Mouse (Mus musculus) hindbrain, embryonic 10.5 days (tissue): ENCODE measurements around the gene Arid1b. TPM values are rescaled to one million over a fixed set of nuclear protein-coding genes. Genes with fewer than 3 reads are reported as not detected.

Experiments
- DNase-seq: peaks from one replicate; pipeline ENCODE4 v3.0.0-alpha.2; 2017; ENCODE audit warnings: low spot score
- H3K27ac ChIP-seq: fragments of 300-500 bp; sonication (generic); 2 replicates; pipeline ENCODE4 v1.5.1; 2016; ENCODE audit warnings: mild to moderate bottlenecking, moderate library complexity
- H3K27me3 ChIP-seq: fragments of 300-500 bp; sonication (generic); 2 replicates; pipeline ENCODE4 v1.6.1; 2016; ENCODE audit warnings: mild to moderate bottlenecking; ENCODE audit not compliant: poor library complexity, insufficient read depth, severe bottlenecking
- H3K36me3 ChIP-seq: fragments of 300-500 bp; sonication (generic); 2 replicates; pipeline ENCODE4 v1.6.1; 2016; ENCODE audit warnings: mild to moderate bottlenecking, moderate library complexity
- H3K4me1 ChIP-seq: fragments of 300-500 bp; sonication (generic); replicated peaks from 2 replicates; pipeline ENCODE4 v1.6.1; 2016; ENCODE audit warnings: mild to moderate bottlenecking
- H3K4me3 ChIP-seq: fragments of 300-500 bp; sonication (generic); 2 replicates; pipeline ENCODE4 v1.5.1; 2016; ENCODE audit warnings: mild to moderate bottlenecking, moderate library complexity
- H3K9me3 ChIP-seq: fragments of 300-500 bp; sonication (generic); 2 replicates; pipeline ENCODE4 v1.6.1; 2016; ENCODE audit warnings: mild to moderate bottlenecking, moderate library complexity
- WGBS: fragments of 180-500 bp; shearing (Covaris S2); methylation state at CpG from one replicate; pipeline ENCODE4 v1.1.7; 2016; 5-methylcytosine and 5-hydroxymethylcytosine counted together
- polyA plus RNA-seq: library from polyadenylated mRNA; unstranded; fragments of >200 nt; fragmentation: Nextera tagmentation; extraction: Ambion mirVana; gene quantifications from 2 replicates; pipeline ENCODE4 v1.2.1, GENCODE M21; 2016

Gene Arid1b
- polyA plus RNA-seq, 1 experiment from 2014 or later = 11.7 TPM

- DNase-seq = no peak
- WGBS = 94% methylated on average over 12 of the region's 12 CpGs
- Histone ChIP-seq H3K27ac (no peak overlapping the region), H3K36me3 (no peaks in the 10 kb centered on the region), H3K4me1 (peaks cover 34% of the 10 kb centered on the region), H3K9me3 (no peaks in the 10 kb centered on the region), H3K27me3 (no peaks in the 10 kb centered on the region), H3K4me3 (no peak overlapping the region)
Measured at GRCm38 (mm10) chr17:5170321-5170720, 176.2 kb downstream of the Arid1b start.

GRCm38 (mm10) chr17:5171467-5171866 lies 177.3 kb downstream of the Arid1b start:
- H3K4me1 ChIP-seq = peaks cover 42% of the 10 kb centered on the region
- H3K27me3 ChIP-seq = no peaks in the 10 kb centered on the region
- H3K4me3 ChIP-seq = no peak overlapping the region
- WGBS = 96% methylated on average over 5 of the region's 5 CpGs
- H3K36me3 ChIP-seq = no peaks in the 10 kb centered on the region
- H3K9me3 ChIP-seq = no peaks in the 10 kb centered on the region
- no peak overlapping the region for H3K27ac ChIP-seq
- DNase-seq = no peak

GRCm38 (mm10) chr17:5174426-5175020 lies 180.4 kb downstream of the Arid1b start:
- Histone ChIP-seq H3K9me3 (no peaks in the 10 kb centered on the region), H3K36me3 (no peaks in the 10 kb centered on the region), H3K4me3 (no peak overlapping the region), H3K27ac (no peak overlapping the region), H3K4me1 (peaks cover 53% of the 10 kb centered on the region), H3K27me3 (no peaks in the 10 kb centered on the region)
- no peak for DNase-seq
- 86% methylated on average over 6 of the region's 6 CpGs for WGBS

GRCm38 (mm10) chr17:5175535-5175934 lies 181.4 kb downstream of the Arid1b start:
- 92% methylated on average over 8 of the region's 8 CpGs for WGBS
- H3K36me3 ChIP-seq = no peaks in the 10 kb centered on the region
- DNase-seq = no peak
- no peak overlapping the region for H3K4me3 ChIP-seq
- peaks cover 56% of the 10 kb centered on the region for H3K4me1 ChIP-seq
- H3K27ac ChIP-seq = peak overlapping the region; percentile 35; the same call in 1 of the 2 replicates
- H3K9me3 ChIP-seq = no peaks in the 10 kb centered on the region
- H3K27me3 ChIP-seq = no peaks in the 10 kb centered on the region

- H3K4me3 ChIP-seq = no peak overlapping the region
- H3K36me3 ChIP-seq = no peaks in the 10 kb centered on the region
- no peaks in the 10 kb centered on the region for H3K27me3 ChIP-seq
- no peaks in the 10 kb centered on the region for H3K9me3 ChIP-seq
- DNase-seq = no peak
- peaks cover 62% of the 10 kb centered on the region for H3K4me1 ChIP-seq
- no peak overlapping the region for H3K27ac ChIP-seq
- WGBS = 80% methylated on average over 2 of the region's 2 CpGs
Measured at GRCm38 (mm10) chr17:5176315-5176714, 182.2 kb downstream of the Arid1b start.

- Histone ChIP-seq H3K4me1 (peaks cover 51% of the 10 kb centered on the region), H3K36me3 (no peaks in the 10 kb centered on the region), H3K9me3 (no peaks in the 10 kb centered on the region), H3K27me3 (no peaks in the 10 kb centered on the region), H3K27ac (no peak overlapping the region), H3K4me3 (no peak overlapping the region)
- 86% methylated on average over 10 of the region's 10 CpGs for WGBS
- no peak for DNase-seq
Measured at GRCm38 (mm10) chr17:5178534-5178933, 184.4 kb downstream of the Arid1b start.

GRCm38 (mm10) chr17:5179004-5179403 lies 184.9 kb downstream of the Arid1b start:
- no peak overlapping the region for H3K27ac ChIP-seq
- no peaks in the 10 kb centered on the region for H3K9me3 ChIP-seq
- H3K36me3 ChIP-seq = no peaks in the 10 kb centered on the region
- DNase-seq = no peak
- no peaks in the 10 kb centered on the region for H3K27me3 ChIP-seq
- H3K4me3 ChIP-seq = no peak overlapping the region
- WGBS = 68% methylated on average over 7 of the region's 7 CpGs
- peaks cover 48% of the 10 kb centered on the region for H3K4me1 ChIP-seq

- Histone ChIP-seq H3K4me1 (peaks cover 48% of the 10 kb centered on the region), H3K4me3 (no peak overlapping the region), H3K27ac (no peak overlapping the region), H3K27me3 (no peaks in the 10 kb centered on the region), H3K9me3 (no peaks in the 10 kb centered on the region), H3K36me3 (no peaks in the 10 kb centered on the region)
- WGBS = 89% methylated on average over 5 of the region's 5 CpGs
- no peak for DNase-seq
Measured at GRCm38 (mm10) chr17:5179412-5179811, 185.3 kb downstream of the Arid1b start.

GRCm38 (mm10) chr17:5179925-5180525 lies 185.9 kb downstream of the Arid1b start:
- no peaks in the 10 kb centered on the region for H3K27me3 ChIP-seq
- H3K4me3 ChIP-seq = no peak overlapping the region
- 87% methylated on average over 4 of the region's 4 CpGs for WGBS
- H3K27ac ChIP-seq = no peak overlapping the region
- peaks cover 47% of the 10 kb centered on the region for H3K4me1 ChIP-seq
- no peaks in the 10 kb centered on the region for H3K36me3 ChIP-seq
- H3K9me3 ChIP-seq = no peaks in the 10 kb centered on the region
- DNase-seq = no peak

- no peak for DNase-seq
- Histone ChIP-seq H3K27ac (no peak overlapping the region), H3K27me3 (no peaks in the 10 kb centered on the region), H3K9me3 (no peaks in the 10 kb centered on the region), H3K4me1 (peaks cover 39% of the 10 kb centered on the region), H3K36me3 (no peaks in the 10 kb centered on the region), H3K4me3 (no peak overlapping the region)
- 87% methylated on average over 6 of the region's 6 CpGs for WGBS
Measured at GRCm38 (mm10) chr17:5180925-5181324, 186.8 kb downstream of the Arid1b start.

- Histone ChIP-seq H3K4me1 (peaks cover 35% of the 10 kb centered on the region), H3K4me3 (no peak overlapping the region), H3K27ac (no peak overlapping the region), H3K27me3 (no peaks in the 10 kb centered on the region), H3K36me3 (no peaks in the 10 kb centered on the region), H3K9me3 (no peaks in the 10 kb centered on the region)
- 87% methylated on average over 4 of the region's 4 CpGs for WGBS
- DNase-seq = no peak
Measured at GRCm38 (mm10) chr17:5182493-5182892, 188.4 kb downstream of the Arid1b start.

- Histone ChIP-seq H3K27ac (no peak overlapping the region), H3K4me3 (no peak overlapping the region), H3K4me1 (peaks cover 37% of the 10 kb centered on the region), H3K36me3 (no peaks in the 10 kb centered on the region), H3K9me3 (no peaks in the 10 kb centered on the region), H3K27me3 (no peaks in the 10 kb centered on the region)
- WGBS = 85% methylated on average over 4 of the region's 4 CpGs
- DNase-seq = no peak
Measured at GRCm38 (mm10) chr17:5185501-5185900, 191.4 kb downstream of the Arid1b start.

- no peak for DNase-seq
- H3K27me3 ChIP-seq = no peaks in the 10 kb centered on the region
- H3K27ac ChIP-seq = no peak overlapping the region
- no peak overlapping the region for H3K4me3 ChIP-seq
- no peaks in the 10 kb centered on the region for H3K9me3 ChIP-seq
- no peaks in the 10 kb centered on the region for H3K36me3 ChIP-seq
- 77% methylated on average over 2 of the region's 2 CpGs for WGBS
- peaks cover 34% of the 10 kb centered on the region for H3K4me1 ChIP-seq
Measured at GRCm38 (mm10) chr17:5187546-5187945, 193.4 kb downstream of the Arid1b start.
